Mouse (Mus musculus): Measurements from ENCODE around the gene Mcl1. TPM values are rescaled to one million over a fixed set of nuclear protein-coding genes. Genes with fewer than 3 reads are reported as not detected.

Gene Mcl1
- polyA plus RNA-seq, 1 experiment: 36.9 TPM

DNA sequence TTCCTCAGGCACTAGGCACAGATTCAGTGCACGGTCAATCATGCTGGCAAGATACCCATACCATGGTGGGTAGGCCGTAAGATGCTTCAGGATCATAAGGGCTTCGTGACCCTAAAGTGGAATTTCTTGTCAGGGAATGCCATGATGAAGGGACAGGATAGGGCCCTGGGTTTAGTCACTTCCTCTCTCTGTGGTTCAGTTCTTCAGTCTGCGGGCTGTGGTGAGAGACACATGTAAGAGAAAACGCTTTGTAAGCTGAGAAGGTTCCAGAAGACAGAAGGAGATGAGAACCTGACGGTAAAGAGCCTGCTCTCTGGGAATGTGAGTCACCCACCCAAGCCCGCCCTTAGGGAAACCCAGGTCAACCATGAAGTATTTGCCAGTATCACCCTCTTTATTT lies 48.9 kb downstream of the Mcl1 start:
- Histone ChIP-seq H3K27me3 (ENCODE audit: control insufficient read depth) (no peaks in the 10 kb centered on the region), H3K36me3 (ENCODE audit: control insufficient read depth) (no peaks in the 10 kb centered on the region), H3K4me3 (replicated peaks) (no peak overlapping the region), H3K9me3 (ENCODE audit: control insufficient read depth, low read length) (peaks cover 3% of the 10 kb centered on the region), H3K4me1 (ENCODE audit: control insufficient read depth) (peaks cover 2% of the 10 kb centered on the region)
- TF ChIP-seq GATA1 (IDR thresholded peaks at IDR 0.05; ENCODE audit: low read length): no peak
- no peak for TF ChIP-seq TAL1 (IDR thresholded peaks at IDR 0.05; ENCODE audit: low read length)

- H3K4me3 ChIP-seq (replicated peaks): no peak overlapping the region
- TF ChIP-seq GATA1 (IDR thresholded peaks at IDR 0.05; ENCODE audit: low read length) (no peak), TAL1 (IDR thresholded peaks at IDR 0.05; ENCODE audit: low read length) (no peak)
- peaks cover 2% of the 10 kb centered on the region for H3K4me1 ChIP-seq (ENCODE audit: control insufficient read depth)
- peaks cover 9% of the 10 kb centered on the region for H3K9me3 ChIP-seq (ENCODE audit: control insufficient read depth, low read length)
- H3K27me3 ChIP-seq (ENCODE audit: control insufficient read depth): no peaks in the 10 kb centered on the region
- H3K36me3 ChIP-seq (ENCODE audit: control insufficient read depth): no peaks in the 10 kb centered on the region
Measured at GRCm38 (mm10) chr3:95709044-95709443, 50.5 kb downstream of the Mcl1 start.

DNA sequence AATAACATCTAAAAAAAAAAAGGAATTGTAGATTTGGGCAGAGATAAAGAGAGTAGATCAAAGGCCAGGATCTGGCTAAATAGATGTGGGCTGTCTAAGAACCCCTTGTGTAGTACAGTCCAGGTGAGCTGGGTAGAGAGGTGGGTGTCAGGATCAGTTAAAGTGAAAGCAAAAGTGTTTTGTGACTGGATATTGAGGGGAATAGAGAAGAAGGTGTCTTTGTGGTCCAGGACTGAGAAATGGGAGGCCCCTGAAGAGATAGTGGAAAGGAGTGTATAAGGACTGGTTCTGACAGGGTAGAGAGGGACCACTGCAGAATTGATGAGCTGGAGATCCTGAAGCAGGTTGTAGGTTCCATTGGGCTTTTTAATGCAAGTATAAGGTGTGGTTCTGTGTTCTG lies 51.4 kb downstream of the Mcl1 start:
- peaks cover 6% of the 10 kb centered on the region for H3K9me3 ChIP-seq (ENCODE audit: control insufficient read depth, low read length)
- H3K4me1 ChIP-seq (ENCODE audit: control insufficient read depth): peaks cover 2% of the 10 kb centered on the region
- TF ChIP-seq GATA1 (IDR thresholded peaks at IDR 0.05; ENCODE audit: low read length) (no peak), TAL1 (IDR thresholded peaks at IDR 0.05; ENCODE audit: low read length) (no peak)
- no peaks in the 10 kb centered on the region for H3K36me3 ChIP-seq (ENCODE audit: control insufficient read depth)
- H3K4me3 ChIP-seq (replicated peaks): no peak overlapping the region
- no peaks in the 10 kb centered on the region for H3K27me3 ChIP-seq (ENCODE audit: control insufficient read depth)

Other genes with a start within 250 kb of the Mcl1 start
- gene Arnt, start 224.4 kb upstream of the Mcl1 start, polyA plus RNA-seq (2012): 1.5 and 2.0 TPM in 2 replicates
- not detected in 2 replicates for gene Ctsk, start 159.5 kb upstream of the Mcl1 start, polyA plus RNA-seq (2012)
- 0.04 and 0.07 TPM in 2 replicates for gene Ctss, start 132.0 kb upstream of the Mcl1 start, polyA plus RNA-seq (2012)
- gene Hormad1, start 99.1 kb upstream of the Mcl1 start, polyA plus RNA-seq (2012): not detected in 2 replicates
- 0.73 and 0.99 TPM in 2 replicates for gene Golph3l, start 69.9 kb upstream of the Mcl1 start, polyA plus RNA-seq (2012)
- gene Ensa, start 33.8 kb upstream of the Mcl1 start, polyA plus RNA-seq (2012): 2.8 and 4.2 TPM in 2 replicates
- 0.22 TPM in 1 of 2 replicates, not detected in the other for gene Adamtsl4, start 29.1 kb downstream of the Mcl1 start, polyA plus RNA-seq (2012)
- gene Ecm1, start 80.8 kb downstream of the Mcl1 start, polyA plus RNA-seq (2012): 0.59 and 0.89 TPM in 2 replicates
- 1.7 and 2.6 TPM in 2 replicates for gene Tars2, start 101.4 kb downstream of the Mcl1 start, polyA plus RNA-seq (2012)
- gene Rprd2, start 160.1 kb downstream of the Mcl1 start, polyA plus RNA-seq (2012): 0.52 and 0.66 TPM in 2 replicates
- gene Prpf3, start 197.1 kb downstream of the Mcl1 start, polyA plus RNA-seq (2012): 1.3 and 1.6 TPM in 2 replicates
- gene Mrps21, start 212.7 kb downstream of the Mcl1 start, polyA plus RNA-seq (2012): 17.3 and 50.1 TPM in 2 replicates
- gene Ciart, start 223.5 kb downstream of the Mcl1 start, polyA plus RNA-seq (2012): 0.05 and 0.33 TPM in 2 replicates
- not detected in 2 replicates for gene BC028528, start 233.2 kb downstream of the Mcl1 start, polyA plus RNA-seq (2012)
- gene Aph1a, start 235.2 kb downstream of the Mcl1 start, polyA plus RNA-seq (2012): 3.5 and 4.3 TPM in 2 replicates
- gene Car14, start 245.9 kb downstream of the Mcl1 start, polyA plus RNA-seq (2012): not detected in 2 replicates